Mouse (Mus musculus) forebrain, embryonic 15.5 days (tissue): ENCODE data around the gene Mblac1. TPM values are rescaled to one million over a fixed set of nuclear protein-coding genes. Genes with fewer than 3 reads are reported as not detected.

Experiments
- ATAC-seq: fragments of 200-750 bp; cut with Nextera tagmentation; replicated peaks from 2 replicates; pipeline ENCODE4 v1.8.0; 2017; ENCODE audit warnings: mild to moderate bottlenecking, moderate TSS enrichment, moderate library complexity
- H3K27ac ChIP-seq: fragments of 300-500 bp; sonication (generic); replicated peaks from 2 replicates; pipeline ENCODE4 v1.5.1; 2015; ENCODE audit warnings: mild to moderate bottlenecking, inconsistent platforms
- H3K27me3 ChIP-seq: fragments of 300-500 bp; sonication (generic); 2 replicates; pipeline ENCODE4 v1.6.1; 2015; ENCODE audit warnings: inconsistent platforms
- H3K36me3 ChIP-seq: fragments of 300-500 bp; sonication (generic); 2 replicates; pipeline ENCODE4 v1.6.1; 2015; ENCODE audit warnings: mild to moderate bottlenecking, inconsistent platforms
- H3K4me1 ChIP-seq: fragments of 300-500 bp; sonication (generic); 2 replicates; pipeline ENCODE4 v1.6.1; 2015; ENCODE audit warnings: inconsistent platforms
- H3K4me2 ChIP-seq: fragments of 300-500 bp; sonication (generic); replicated peaks from 2 replicates; pipeline ENCODE4 v1.6.1; 2015; ENCODE audit warnings: mild to moderate bottlenecking, inconsistent platforms
- H3K4me3 ChIP-seq: fragments of 300-500 bp; sonication (generic); 2 replicates; pipeline ENCODE4 v1.5.1; 2015; ENCODE audit warnings: mild to moderate bottlenecking, inconsistent platforms
- H3K9ac ChIP-seq: fragments of 300-500 bp; sonication (generic); replicated peaks from 2 replicates; pipeline ENCODE4 v1.6.1; 2015; ENCODE audit warnings: mild to moderate bottlenecking, inconsistent platforms
- H3K9me3 ChIP-seq: fragments of 300-500 bp; sonication (generic); 2 replicates; pipeline ENCODE4 v1.6.1; 2016; ENCODE audit warnings: inconsistent platforms
- WGBS: fragments of 180-500 bp; shearing (Covaris S2); methylation state at CpG from one replicate; pipeline ENCODE4 v1.1.7; 2015; ENCODE audit warnings: mixed read lengths; 5-methylcytosine and 5-hydroxymethylcytosine counted together
- microRNA counts: library from miRNA; unstranded; fragments of <30 nt; microRNA quantifications from one replicate; lab custom pipeline; 2016
- microRNA-seq: library from miRNA; unstranded; fragments of <30 nt; microRNA quantifications from one replicate; pipeline ENCODE4, GENCODE M21; 2016
- polyA plus RNA-seq: library from polyadenylated mRNA; unstranded; fragments of >200 nt; fragmentation: Nextera tagmentation; extraction: Ambion mirVana; gene quantifications from 2 replicates; pipeline ENCODE4 v1.2.1, GENCODE M21; 2015

The Mblac1 gene
- polyA plus RNA-seq, 1 experiment from 2014 or later, result 12.9 TPM

DNA sequence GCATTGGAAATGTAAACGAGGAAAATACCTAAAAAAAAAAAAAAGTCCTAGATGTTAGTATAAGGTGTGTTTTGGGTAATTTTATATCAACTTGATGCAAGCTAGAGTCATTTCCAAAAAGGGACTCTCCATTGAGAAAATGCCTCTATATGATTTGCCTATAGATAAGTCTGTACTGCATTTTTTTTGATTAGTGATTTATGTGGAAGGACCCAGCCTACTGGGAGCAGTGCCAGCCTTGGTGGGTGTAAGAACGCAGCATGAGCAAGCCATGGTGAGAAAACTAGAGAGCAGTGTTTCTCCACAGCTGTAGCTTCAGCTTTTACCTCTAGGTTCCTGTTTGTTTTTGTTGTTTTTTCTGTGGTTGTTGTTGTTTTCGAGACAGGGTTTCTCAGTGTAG lies 29.2 kb downstream of the Mblac1 start:
- no peak overlapping the region for H3K9ac ChIP-seq
- H3K27me3 ChIP-seq, result no peaks in the 10 kb centered on the region
- 62% methylated on average over 3 of the region's 3 CpGs for WGBS
- no peak overlapping the region for H3K4me2 ChIP-seq
- no peak for ATAC-seq
- no peaks in the 10 kb centered on the region for H3K9me3 ChIP-seq
- no peaks in the 10 kb centered on the region for H3K36me3 ChIP-seq
- no peak overlapping the region for H3K27ac ChIP-seq
- H3K4me3 ChIP-seq, result no peak overlapping the region
- H3K4me1 ChIP-seq, result no peaks in the 10 kb centered on the region

DNA sequence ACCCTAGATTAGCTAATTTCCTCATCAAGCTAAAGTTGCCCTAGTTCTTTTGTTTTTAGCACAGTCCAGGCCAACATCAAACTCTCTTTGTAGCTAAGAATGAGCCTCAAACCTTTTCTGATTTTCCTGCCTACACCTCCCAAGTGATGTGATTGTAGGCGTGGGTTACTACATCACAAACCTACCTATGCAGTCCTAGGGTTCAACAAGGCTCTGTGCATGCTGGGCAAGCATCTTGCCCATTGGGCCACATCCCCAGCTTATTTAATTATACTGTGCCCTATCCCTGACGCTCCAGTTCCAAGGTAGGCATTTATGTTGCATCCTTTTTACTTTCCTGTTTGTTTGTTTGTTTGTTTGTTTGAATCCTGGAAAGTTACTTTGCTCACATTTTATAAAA lies 31.6 kb downstream of the Mblac1 start, which contains the start of gene Nxpe5:
Gene Nxpe5, plus strand, starts transcription at position 199 of the 400 bp plus-strand sequence.
- Histone ChIP-seq H3K4me1 (no peaks in the 10 kb centered on the region), H3K36me3 (no peaks in the 10 kb centered on the region), H3K27ac (no peak within 1 kb of the TSS), H3K4me2 (no peak within 1 kb of the TSS), H3K9ac (no peak within 1 kb of the TSS), H3K27me3 (no peaks in the 10 kb centered on the region), H3K4me3 (no peak within 1 kb of the TSS), H3K9me3 (no peaks in the 10 kb centered on the region)
- 58% methylated on average over 2 of the region's 2 CpGs for WGBS
- no peak for ATAC-seq

DNA sequence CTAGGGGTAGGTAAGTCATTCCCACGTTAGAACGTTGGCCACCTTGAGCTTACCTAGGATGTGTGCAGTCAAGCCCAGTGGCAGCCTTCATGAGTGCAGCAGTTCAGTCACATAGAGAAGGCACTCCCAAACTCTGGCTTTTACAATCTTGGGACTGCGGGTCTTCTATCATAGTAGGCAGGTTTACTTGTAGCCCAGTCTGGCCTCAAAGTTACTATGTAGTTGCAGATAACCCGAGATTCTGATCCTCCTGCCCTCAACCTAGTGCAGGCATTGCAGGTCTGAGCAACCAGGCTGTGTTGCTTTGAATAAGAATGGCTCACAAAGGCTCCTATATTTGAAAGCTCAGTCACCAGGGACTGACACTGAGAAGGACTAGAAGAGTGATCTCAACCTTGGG lies 32.4 kb downstream of the Mblac1 start:
- no peak for ATAC-seq
- no peaks in the 10 kb centered on the region for H3K27me3 ChIP-seq
- H3K9ac ChIP-seq, result no peak overlapping the region
- no peaks in the 10 kb centered on the region for H3K9me3 ChIP-seq
- no peak overlapping the region for H3K4me3 ChIP-seq
- no peaks in the 10 kb centered on the region for H3K36me3 ChIP-seq
- 88% methylated on average over 4 of the region's 4 CpGs for WGBS
- H3K27ac ChIP-seq, result no peak overlapping the region
- H3K4me1 ChIP-seq, result no peaks in the 10 kb centered on the region
- no peak overlapping the region for H3K4me2 ChIP-seq

DNA sequence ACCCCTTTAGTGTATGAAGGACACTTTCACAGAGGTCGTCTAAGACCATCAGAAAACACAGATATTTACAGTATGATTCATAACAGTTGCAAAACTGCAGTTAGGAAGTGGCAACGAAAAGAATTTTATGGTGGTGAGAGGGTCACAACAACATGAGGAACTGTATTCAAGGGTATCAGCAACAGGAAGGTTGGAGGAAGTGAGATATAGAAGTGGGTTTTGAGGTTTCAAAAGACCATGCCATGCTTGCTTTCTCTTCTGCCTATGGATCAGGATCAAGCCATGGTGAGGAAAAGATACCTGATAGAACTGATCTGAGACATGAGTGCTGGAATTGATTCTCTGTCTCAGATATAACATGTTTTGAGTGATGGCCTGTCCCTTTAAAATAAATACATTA lies 33.3 kb downstream of the Mblac1 start:
- no peak for ATAC-seq
- Histone ChIP-seq H3K9ac (no peak overlapping the region), H3K4me1 (no peaks in the 10 kb centered on the region), H3K36me3 (no peaks in the 10 kb centered on the region), H3K27ac (no peak overlapping the region), H3K4me2 (no peak overlapping the region), H3K9me3 (no peaks in the 10 kb centered on the region), H3K27me3 (no peaks in the 10 kb centered on the region), H3K4me3 (no peak overlapping the region)
- WGBS, result 80% methylated on average over 2 of the region's 2 CpGs

DNA sequence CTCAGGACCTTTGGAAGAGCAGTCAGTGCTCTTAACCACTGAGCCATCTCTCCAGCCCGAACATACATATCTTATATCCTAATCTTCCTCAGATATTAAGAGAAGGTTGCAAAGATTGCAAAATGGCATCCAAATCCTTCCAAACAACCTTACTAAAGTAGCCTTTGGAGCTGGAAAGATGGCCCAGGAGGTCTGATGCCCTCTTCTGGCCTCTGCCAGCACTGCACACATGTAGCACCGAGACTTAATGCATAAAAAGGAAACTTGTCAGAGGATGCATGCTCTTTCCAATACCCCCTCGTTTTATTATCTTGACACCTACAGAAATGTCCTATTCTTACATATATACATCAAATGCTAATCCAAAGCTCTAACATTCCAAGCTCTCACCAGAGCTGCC lies 33.9 kb downstream of the Mblac1 start:
- Histone ChIP-seq H3K9me3 (no peaks in the 10 kb centered on the region), H3K4me3 (no peak overlapping the region), H3K36me3 (no peaks in the 10 kb centered on the region), H3K9ac (no peak overlapping the region), H3K4me1 (no peaks in the 10 kb centered on the region), H3K27me3 (no peaks in the 10 kb centered on the region), H3K4me2 (no peak overlapping the region), H3K27ac (no peak overlapping the region)
- WGBS, result 56% methylated on average over 3 of the region's 3 CpGs
- ATAC-seq, result no peak

DNA sequence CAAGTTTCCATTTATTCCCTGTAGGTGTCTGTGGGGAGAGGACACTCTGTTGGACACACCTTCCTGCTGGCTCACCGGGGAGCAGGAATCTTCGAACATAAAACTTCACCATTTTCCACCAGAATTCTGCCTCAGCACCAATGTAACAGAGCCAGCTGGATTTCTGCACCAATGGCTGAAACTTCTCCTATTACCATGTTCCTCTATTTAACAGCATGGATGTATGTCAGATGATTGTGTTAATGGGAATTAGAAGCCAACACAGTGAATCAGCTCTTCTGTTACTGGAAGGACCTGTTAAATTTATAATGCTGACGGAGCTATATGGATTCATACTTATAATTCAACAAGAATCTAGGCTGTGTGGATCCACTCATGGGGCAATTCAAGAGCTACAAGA lies 35.4 kb downstream of the Mblac1 start:
- Histone ChIP-seq H3K4me2 (no peak overlapping the region), H3K4me1 (no peaks in the 10 kb centered on the region), H3K9me3 (no peaks in the 10 kb centered on the region), H3K36me3 (no peaks in the 10 kb centered on the region), H3K27me3 (no peaks in the 10 kb centered on the region), H3K4me3 (no peak overlapping the region), H3K9ac (no peak overlapping the region), H3K27ac (no peak overlapping the region)
- 95% methylated on average over 3 of the region's 3 CpGs for WGBS
- no peak for ATAC-seq

DNA sequence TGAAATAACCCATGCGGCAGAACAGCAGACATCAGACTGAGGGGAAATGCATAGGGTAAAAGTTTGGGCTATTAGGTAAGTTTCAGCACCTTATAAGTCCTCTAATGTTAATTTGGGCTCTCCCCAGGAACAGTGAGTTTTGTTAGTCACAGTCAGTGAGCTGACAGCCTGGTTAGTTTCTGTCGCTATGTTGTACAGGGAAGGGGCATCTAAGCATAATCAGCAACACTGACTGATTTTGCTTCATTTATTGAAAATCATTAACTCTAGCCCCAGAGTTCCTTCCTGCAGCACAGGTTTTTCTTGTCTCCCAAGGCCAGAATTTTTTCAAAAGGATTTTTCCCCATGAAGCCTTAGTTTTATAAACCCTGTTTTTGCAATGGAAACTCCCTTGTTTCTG lies 39.7 kb downstream of the Mblac1 start:
- WGBS, result 91% methylated on average over 2 of the region's 2 CpGs
- no peaks in the 10 kb centered on the region for H3K9me3 ChIP-seq
- no peaks in the 10 kb centered on the region for H3K36me3 ChIP-seq
- H3K4me3 ChIP-seq, result no peak overlapping the region
- no peak overlapping the region for H3K27ac ChIP-seq
- no peak overlapping the region for H3K4me2 ChIP-seq
- H3K9ac ChIP-seq, result no peak overlapping the region
- H3K27me3 ChIP-seq, result no peaks in the 10 kb centered on the region
- no peaks in the 10 kb centered on the region for H3K4me1 ChIP-seq
- ATAC-seq, result no peak

DNA sequence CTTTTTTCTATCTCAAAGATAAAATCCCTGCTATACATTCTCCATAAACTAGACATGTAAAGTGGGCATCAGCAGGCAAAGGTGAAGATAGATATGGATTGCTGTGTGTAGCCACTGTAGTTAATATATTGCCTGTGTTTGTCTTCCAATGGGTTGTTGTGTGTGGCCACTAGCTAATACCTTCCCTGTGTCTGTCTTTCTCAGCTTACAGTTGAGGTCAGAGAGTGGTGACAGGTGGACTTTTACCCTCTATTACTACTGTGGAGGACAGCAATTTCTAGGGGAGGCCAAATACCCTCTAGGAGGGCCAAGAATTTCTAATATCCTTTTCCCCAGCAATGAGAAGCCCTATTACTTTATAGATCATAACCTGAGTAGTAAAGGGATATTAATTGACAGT lies 40.1 kb downstream of the Mblac1 start:
- Histone ChIP-seq H3K4me2 (no peak overlapping the region), H3K27ac (no peak overlapping the region), H3K27me3 (no peaks in the 10 kb centered on the region), H3K4me1 (no peaks in the 10 kb centered on the region), H3K36me3 (no peaks in the 10 kb centered on the region), H3K9me3 (no peaks in the 10 kb centered on the region), H3K9ac (no peak overlapping the region), H3K4me3 (no peak overlapping the region)
- no peak for ATAC-seq

DNA sequence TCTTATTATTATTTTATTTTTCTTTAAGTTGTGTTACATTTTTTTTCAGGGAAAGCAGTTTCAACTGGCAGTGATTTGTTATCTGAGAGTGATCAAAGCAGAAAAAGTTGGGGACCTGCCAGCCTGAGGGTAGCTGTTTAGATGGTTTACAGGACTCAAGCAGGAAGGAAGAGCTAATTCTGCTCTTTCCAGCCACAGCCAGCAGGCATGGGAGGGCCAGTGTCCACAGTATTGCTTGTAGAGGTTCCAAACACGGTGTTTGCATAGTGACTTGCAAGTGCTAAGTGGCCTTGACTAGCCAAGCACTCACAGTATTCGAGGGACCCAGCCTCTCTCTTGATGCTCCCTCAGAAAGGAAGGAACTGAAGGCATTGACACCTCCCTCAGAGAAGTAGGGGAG lies 47.4 kb downstream of the Mblac1 start:
- H3K36me3 ChIP-seq, result no peaks in the 10 kb centered on the region
- H3K9ac ChIP-seq, result no peak overlapping the region
- H3K4me1 ChIP-seq, result no peaks in the 10 kb centered on the region
- no peak overlapping the region for H3K27ac ChIP-seq
- H3K4me3 ChIP-seq, result no peak overlapping the region
- WGBS, result 47% methylated on average over 2 of the region's 2 CpGs
- ATAC-seq, result no peak
- H3K4me2 ChIP-seq, result no peak overlapping the region
- H3K9me3 ChIP-seq, result no peaks in the 10 kb centered on the region
- no peaks in the 10 kb centered on the region for H3K27me3 ChIP-seq

MicroRNA genes within 50 kb of the gene (microRNA counts, 519-probe panel; counts per million panel counts)
- microRNA mmu-miR-106b (lab: Ali Mortazavi, UCI) (3,957 counts per million, percentile 91 among the panel's probes with 10 or more counts), microRNA mmu-miR-25 (lab: Ali Mortazavi, UCI) (4,601 counts per million, percentile 96 among the panel's probes with 10 or more counts), microRNA mmu-miR-93 (lab: Ali Mortazavi, UCI) (3,978 counts per million, percentile 91 among the panel's probes with 10 or more counts)

Small RNAs within 50 kb of the gene (microRNA-seq; reads per million reads assigned to microRNA genes)
- 9,665 reads per million, percentile 96 among the genes with 10 or more reads in this experiment for gene Mir106b
- 677 reads per million, percentile 76 among the genes with 10 or more reads in this experiment for gene Mir25
- gene Mir93, result 18,969 reads per million, percentile 98 among the genes with 10 or more reads in this experiment

Other genes starting within 250 kb of the Mblac1 start
- gene Gjc3, start 231.2 kb upstream of the Mblac1 start, polyA plus RNA-seq, result 0.11 TPM in 2 replicates
- not detected in 2 replicates for gene Azgp1, start 212.8 kb upstream of the Mblac1 start, polyA plus RNA-seq
- not detected in 2 replicates for gene Smok3a, start 173.1 kb upstream of the Mblac1 start, polyA plus RNA-seq
- gene Smok3b, start 172.9 kb upstream of the Mblac1 start, polyA plus RNA-seq, result not detected in 2 replicates
- not detected in 2 replicates for gene Smok3c, start 141.1 kb upstream of the Mblac1 start, polyA plus RNA-seq
- gene Zkscan1, start 109.2 kb upstream of the Mblac1 start, polyA plus RNA-seq, result 27.8 and 28.0 TPM in 2 replicates
- gene Zscan21, start 77.4 kb upstream of the Mblac1 start, polyA plus RNA-seq, result 113 and 118 TPM in 2 replicates
- 42.5 and 47.1 TPM in 2 replicates for gene Zfp113, start 38.6 kb upstream of the Mblac1 start, polyA plus RNA-seq
- 289 and 293 TPM in 2 replicates for gene Cops6, start 33.2 kb upstream of the Mblac1 start, polyA plus RNA-seq
- 29.5 and 29.6 TPM in 2 replicates for gene Ap4m1, start 22.3 kb upstream of the Mblac1 start, polyA plus RNA-seq
- 188 and 191 TPM in 2 replicates for gene Mcm7, start 21.9 kb upstream of the Mblac1 start, polyA plus RNA-seq
- gene Taf6, start 6.9 kb upstream of the Mblac1 start, polyA plus RNA-seq, result 90.9 and 96.2 TPM in 2 replicates
- gene Cnpy4, start 6.8 kb upstream of the Mblac1 start, polyA plus RNA-seq, result 34.7 and 36.8 TPM in 2 replicates
- gene Nxpe5, start 31.6 kb downstream of the Mblac1 start, polyA plus RNA-seq, result not detected in 2 replicates
- 75.3 and 84.8 TPM in 2 replicates for gene Lamtor4, start 61.2 kb downstream of the Mblac1 start, polyA plus RNA-seq
- gene BC037034, start 69.7 kb downstream of the Mblac1 start, polyA plus RNA-seq, result 12.9 and 14.0 TPM in 2 replicates
- 1.6 and 2.1 TPM in 2 replicates for gene Gal3st4, start 78.5 kb downstream of the Mblac1 start, polyA plus RNA-seq
- gene Gm43720, start 85.6 kb downstream of the Mblac1 start, polyA plus RNA-seq, result 0.04 and 0.09 TPM in 2 replicates
- gene Gpc2, start 85.7 kb downstream of the Mblac1 start, polyA plus RNA-seq, result 177 and 189 TPM in 2 replicates
- 4.4 and 4.6 TPM in 2 replicates for gene Stag3, start 85.9 kb downstream of the Mblac1 start, polyA plus RNA-seq
- gene Pvrig, start 147.6 kb downstream of the Mblac1 start, polyA plus RNA-seq, result not detected in 2 replicates
- 73.6 and 75.8 TPM in 2 replicates for gene Zfp157, start 247.2 kb downstream of the Mblac1 start, polyA plus RNA-seq